Mouse (Mus musculus): ENCODE results near the gene Scaf1. TPM values are rescaled to one million over a fixed set of nuclear protein-coding genes. Genes with fewer than 3 reads are reported as not detected.

Scaf1 gene
- polyA plus RNA-seq, 1 experiment from 2014 or later = 50.6 TPM

GRCm38 (mm10) chr7:44966638-44967037 lies 49.5 kb downstream of the Scaf1 start:
- WGBS = 73% methylated on average over 15 of the region's 15 CpGs
- Histone ChIP-seq H3K36me3 (peaks cover 39% of the 10 kb centered on the region), H3K4me3 (no peak overlapping the region), H3K27me3 (ENCODE audit: low read depth, poor library complexity, severe bottlenecking) (no peaks in the 10 kb centered on the region), H3K9me3 (replicated peaks) (no peaks in the 10 kb centered on the region), H3K4me1 (peaks cover 19% of the 10 kb centered on the region), H3K27ac (no peak overlapping the region)
- no peak for DNase-seq (ENCODE audit: low spot score)

DNA sequence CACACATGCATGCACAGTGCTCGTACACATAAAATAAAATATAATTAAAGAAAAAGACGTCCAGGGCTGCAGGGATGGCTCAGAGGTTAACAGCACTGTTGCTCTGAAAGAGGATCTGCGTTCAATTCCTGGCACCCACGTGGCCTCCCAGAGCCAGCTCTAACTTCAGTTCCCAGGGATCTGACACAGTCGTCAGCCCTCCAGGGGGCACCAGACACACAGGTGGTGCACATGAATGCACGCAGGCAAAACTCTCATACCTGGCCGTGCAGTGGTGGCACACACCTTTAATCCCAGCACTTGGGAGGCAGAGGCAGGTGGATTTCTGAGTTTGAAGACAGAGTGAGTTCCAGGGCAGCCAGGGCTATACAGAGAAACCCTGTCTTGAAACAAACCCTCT lies 50.2 kb downstream of the Scaf1 start:
- Histone ChIP-seq H3K27me3 (ENCODE audit: low read depth, poor library complexity, severe bottlenecking) (no peaks in the 10 kb centered on the region), H3K4me1 (peaks cover 13% of the 10 kb centered on the region), H3K27ac (no peak overlapping the region), H3K9me3 (replicated peaks) (no peaks in the 10 kb centered on the region), H3K4me3 (no peak overlapping the region), H3K36me3 (peaks cover 46% of the 10 kb centered on the region)
- DNase-seq (ENCODE audit: low spot score) = no peak
- 85% methylated on average over 7 of the region's 7 CpGs for WGBS

DNA sequence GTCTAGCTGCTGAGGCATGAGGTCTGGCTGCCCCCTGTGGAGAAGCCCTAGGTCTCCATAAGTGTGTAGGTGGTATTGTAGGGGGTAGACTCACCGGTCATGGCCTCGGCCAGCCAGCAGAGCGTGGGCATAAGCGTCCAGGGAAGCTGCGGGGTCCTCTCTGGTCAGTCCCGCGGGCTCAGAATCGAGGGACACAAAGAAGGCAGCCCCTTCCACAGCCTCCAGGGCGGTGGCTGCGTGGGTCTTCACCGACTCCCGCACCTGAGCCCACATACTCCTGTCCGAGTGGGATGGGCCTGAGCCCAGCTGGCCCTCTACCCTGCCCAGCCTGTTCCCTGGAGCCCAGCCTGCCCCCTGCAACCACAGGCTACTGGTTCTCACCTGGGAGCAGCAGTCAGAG lies 51.2 kb downstream of the Scaf1 start:
- H3K27me3 ChIP-seq (ENCODE audit: low read depth, poor library complexity, severe bottlenecking) = no peaks in the 10 kb centered on the region
- H3K4me3 ChIP-seq = no peak overlapping the region
- no peaks in the 10 kb centered on the region for H3K9me3 ChIP-seq (replicated peaks)
- no peak for DNase-seq (ENCODE audit: low spot score)
- H3K36me3 ChIP-seq = peaks cover 51% of the 10 kb centered on the region
- WGBS = 94% methylated on average over 13 of the region's 13 CpGs
- no peak overlapping the region for H3K27ac ChIP-seq
- peaks cover 4% of the 10 kb centered on the region; the same call in 1 of the 2 replicates for H3K4me1 ChIP-seq

DNA sequence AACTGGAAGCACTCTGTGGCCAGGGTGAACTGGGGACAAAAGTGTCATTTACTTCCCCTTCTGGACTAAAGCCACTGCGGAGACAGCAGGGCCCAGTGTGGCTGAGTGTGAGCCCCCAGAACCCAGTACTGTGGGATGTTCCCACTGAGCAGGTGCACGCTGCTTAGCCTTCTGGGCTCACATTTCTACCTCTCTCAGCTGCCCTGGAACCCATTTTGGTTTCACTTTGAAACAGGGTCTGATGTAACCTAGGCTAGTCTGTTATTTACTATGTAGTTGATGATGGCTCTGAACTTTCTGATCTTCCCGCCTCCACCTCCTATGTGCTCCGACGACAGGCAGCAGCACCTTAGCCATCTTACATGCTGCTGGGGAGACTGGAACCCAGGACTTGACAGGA lies 53.3 kb downstream of the Scaf1 start:
- peaks cover 59% of the 10 kb centered on the region for H3K36me3 ChIP-seq
- no peak for DNase-seq (ENCODE audit: low spot score)
- H3K27ac ChIP-seq = no peak overlapping the region
- H3K27me3 ChIP-seq (ENCODE audit: low read depth, poor library complexity, severe bottlenecking) = no peaks in the 10 kb centered on the region
- H3K4me3 ChIP-seq = 0 out of 2 replicates have a peak overlapping the region, but pooled peaks have one; percentile 6
- 91% methylated on average over 5 of the region's 5 CpGs for WGBS
- H3K9me3 ChIP-seq (replicated peaks) = no peaks in the 10 kb centered on the region
- H3K4me1 ChIP-seq = no peaks in the 10 kb centered on the region

DNA sequence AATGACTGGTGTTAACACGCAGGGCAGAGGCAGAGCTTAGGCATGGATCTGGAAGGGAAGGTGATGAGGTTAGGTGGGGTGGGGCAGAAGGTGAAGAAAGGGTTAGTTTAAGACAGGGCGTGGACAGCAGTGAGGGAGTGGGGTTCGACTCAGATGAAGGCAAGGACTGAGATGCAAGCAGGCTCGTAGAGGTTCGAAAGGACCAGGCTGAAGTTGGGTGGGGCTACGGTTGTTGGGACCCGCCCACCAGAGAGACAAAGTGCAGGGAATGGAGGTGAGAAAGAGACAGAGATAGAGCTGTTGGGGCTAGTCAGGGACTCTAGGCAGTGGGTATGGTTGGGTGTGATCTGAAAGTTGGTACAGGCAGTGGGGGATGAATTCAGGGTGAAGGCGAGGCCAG lies 53.8 kb downstream of the Scaf1 start:
- no peak for DNase-seq (ENCODE audit: low spot score)
- 71% methylated on average over 8 of the region's 8 CpGs for WGBS
- Histone ChIP-seq H3K36me3 (peaks cover 59% of the 10 kb centered on the region), H3K4me3 (no peak overlapping the region), H3K4me1 (no peaks in the 10 kb centered on the region), H3K27me3 (ENCODE audit: low read depth, poor library complexity, severe bottlenecking) (no peaks in the 10 kb centered on the region), H3K9me3 (replicated peaks) (no peaks in the 10 kb centered on the region), H3K27ac (no peak overlapping the region)

DNA sequence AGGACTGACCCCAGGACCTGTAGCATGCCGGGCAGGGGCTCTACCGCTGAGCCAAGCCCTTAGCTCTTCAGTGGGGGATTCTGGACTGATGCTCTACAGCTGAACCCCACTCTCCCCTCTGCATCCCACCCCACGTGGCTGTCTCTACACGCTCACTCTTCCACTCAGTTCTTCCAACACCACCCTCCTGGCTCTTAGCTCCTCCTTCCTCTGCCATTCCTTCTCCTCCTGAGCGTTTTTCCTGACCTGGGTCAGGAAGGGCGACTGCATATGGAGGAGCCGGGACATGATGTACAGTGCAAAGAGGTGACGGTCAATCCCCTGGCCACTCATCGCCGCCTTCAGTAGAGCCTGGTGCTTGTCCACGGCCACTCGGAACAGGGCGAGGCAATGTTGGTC lies 55.7 kb downstream of the Scaf1 start:
- no peak for DNase-seq (ENCODE audit: low spot score)
- H3K27ac ChIP-seq = no peak overlapping the region
- 90% methylated on average over 13 of the region's 13 CpGs for WGBS
- no peaks in the 10 kb centered on the region for H3K27me3 ChIP-seq (ENCODE audit: low read depth, poor library complexity, severe bottlenecking)
- peaks cover 47% of the 10 kb centered on the region for H3K36me3 ChIP-seq
- H3K9me3 ChIP-seq (replicated peaks) = no peaks in the 10 kb centered on the region
- no peak overlapping the region for H3K4me3 ChIP-seq
- peaks cover 4% of the 10 kb centered on the region; the same call in 1 of the 2 replicates for H3K4me1 ChIP-seq

- 87% methylated on average over 10 of the region's 10 CpGs for WGBS
These were observed 56.2 kb downstream of the Scaf1 start for GRCm38 (mm10) chr7:44959874-44960511.

GRCm38 (mm10) chr7:44959281-44959680 lies 56.9 kb downstream of the Scaf1 start:
- Histone ChIP-seq H3K27me3 (ENCODE audit: low read depth, poor library complexity, severe bottlenecking) (no peaks in the 10 kb centered on the region), H3K4me1 (peaks cover 4% of the 10 kb centered on the region; the same call in 1 of the 2 replicates), H3K36me3 (peaks cover 42% of the 10 kb centered on the region), H3K9me3 (replicated peaks) (no peaks in the 10 kb centered on the region), H3K4me3 (no peak overlapping the region), H3K27ac (no peak overlapping the region)
- DNase-seq (ENCODE audit: low spot score) = no peak
- 84% methylated on average over 8 of the region's 8 CpGs for WGBS

More at GRCm38 (mm10) chr7:44959874-44960511, 56.2 kb downstream of the Scaf1 start:
- Histone ChIP-seq H3K27ac (no peak overlapping the region), H3K36me3 (peaks cover 44% of the 10 kb centered on the region), H3K27me3 (ENCODE audit: low read depth, poor library complexity, severe bottlenecking) (no peaks in the 10 kb centered on the region), H3K9me3 (replicated peaks) (no peaks in the 10 kb centered on the region), H3K4me3 (no peak overlapping the region), H3K4me1 (peaks cover 4% of the 10 kb centered on the region; the same call in 1 of the 2 replicates)
- DNase-seq (ENCODE audit: low spot score) = no peak

GRCm38 (mm10) chr7:44958208-44958607 lies 58.0 kb downstream of the Scaf1 start:
- H3K36me3 ChIP-seq = peaks cover 33% of the 10 kb centered on the region
- H3K4me1 ChIP-seq = peaks cover 4% of the 10 kb centered on the region; the same call in 1 of the 2 replicates
- WGBS = 55% methylated on average over 7 of the region's 7 CpGs
- H3K9me3 ChIP-seq (replicated peaks) = no peaks in the 10 kb centered on the region
- H3K27ac ChIP-seq = no peak overlapping the region
- no peak for DNase-seq (ENCODE audit: low spot score)
- H3K4me3 ChIP-seq = no peak overlapping the region
- H3K27me3 ChIP-seq (ENCODE audit: low read depth, poor library complexity, severe bottlenecking) = no peaks in the 10 kb centered on the region

DNA sequence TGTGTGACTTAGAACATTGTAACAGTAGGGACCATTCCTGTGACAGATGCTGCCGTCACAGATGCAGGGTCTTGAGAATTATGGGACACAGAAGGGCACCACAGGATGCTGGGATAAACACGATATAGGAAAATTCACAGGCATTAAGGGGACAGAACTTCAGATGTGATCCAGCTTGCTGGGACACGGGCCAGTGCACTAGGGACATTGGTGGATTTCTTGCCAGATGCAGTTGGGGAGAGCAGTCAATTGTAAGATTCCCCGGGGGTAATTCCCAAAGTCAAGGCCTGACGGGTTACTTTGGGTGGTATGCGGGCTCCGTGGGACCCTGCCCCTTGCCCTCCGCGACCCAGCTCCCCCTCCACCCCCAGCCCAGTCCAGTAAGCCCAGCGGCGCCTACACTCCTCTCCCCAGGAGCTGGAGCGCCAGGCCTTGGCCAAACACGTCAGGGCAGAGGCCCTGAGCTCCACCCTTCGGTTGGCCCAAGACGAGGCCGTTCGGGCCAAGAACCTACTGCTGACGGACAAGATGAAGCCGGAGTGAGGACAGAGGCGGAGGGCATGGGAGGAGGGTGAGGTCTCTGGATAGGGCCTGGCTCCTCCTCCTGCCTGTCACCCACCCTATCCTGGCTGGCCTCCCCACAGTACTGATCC lies 58.9 kb downstream of the Scaf1 start:
- Histone ChIP-seq H3K4me1 (peaks cover 13% of the 10 kb centered on the region), H3K36me3 (peaks cover 26% of the 10 kb centered on the region), H3K4me3 (no peak overlapping the region), H3K27ac (no peak overlapping the region), H3K27me3 (ENCODE audit: low read depth, poor library complexity, severe bottlenecking) (peaks cover under 1% of the 10 kb centered on the region; the same call in 1 of the 2 replicates), H3K9me3 (replicated peaks) (no peaks in the 10 kb centered on the region)
- 78% methylated on average over 20 of the region's 20 CpGs for WGBS
- DNase-seq (ENCODE audit: low spot score) = no peak

DNA sequence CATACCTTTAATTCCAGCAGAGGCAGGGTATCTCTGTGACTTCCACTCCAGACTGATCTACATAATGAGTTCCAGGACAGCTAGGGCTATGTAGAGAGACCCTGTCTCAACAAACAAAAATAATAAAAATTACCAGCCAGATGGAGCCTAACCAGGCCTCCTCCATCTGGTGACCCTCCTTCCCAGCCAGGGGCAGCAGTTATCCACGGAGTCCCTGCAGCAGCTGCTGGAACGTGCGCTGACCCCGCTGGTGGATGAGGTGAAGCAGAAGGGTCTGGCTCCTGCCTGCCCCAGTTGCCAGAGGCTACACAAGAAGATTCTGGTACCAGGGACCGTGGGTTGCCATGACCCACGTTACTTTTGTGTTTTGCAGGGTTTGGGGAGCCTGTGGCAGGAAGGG lies 59.9 kb downstream of the Scaf1 start:
- peaks cover 23% of the 10 kb centered on the region for H3K4me1 ChIP-seq
- H3K36me3 ChIP-seq = peaks cover 16% of the 10 kb centered on the region
- peak overlapping the region; percentile 22; the same call in 1 of the 2 replicates for H3K27ac ChIP-seq
- DNase-seq (ENCODE audit: low spot score) = no peak
- H3K9me3 ChIP-seq (replicated peaks) = no peaks in the 10 kb centered on the region
- H3K4me3 ChIP-seq = no peak overlapping the region
- H3K27me3 ChIP-seq (ENCODE audit: low read depth, poor library complexity, severe bottlenecking) = peaks cover 11% of the 10 kb centered on the region
- 66% methylated on average over 6 of the region's 6 CpGs for WGBS

GRCm38 (mm10) chr7:44955628-44956027 lies 60.5 kb downstream of the Scaf1 start:
- WGBS = 57% methylated on average over 5 of the region's 5 CpGs
- DNase-seq (ENCODE audit: low spot score) = no peak

DNA sequence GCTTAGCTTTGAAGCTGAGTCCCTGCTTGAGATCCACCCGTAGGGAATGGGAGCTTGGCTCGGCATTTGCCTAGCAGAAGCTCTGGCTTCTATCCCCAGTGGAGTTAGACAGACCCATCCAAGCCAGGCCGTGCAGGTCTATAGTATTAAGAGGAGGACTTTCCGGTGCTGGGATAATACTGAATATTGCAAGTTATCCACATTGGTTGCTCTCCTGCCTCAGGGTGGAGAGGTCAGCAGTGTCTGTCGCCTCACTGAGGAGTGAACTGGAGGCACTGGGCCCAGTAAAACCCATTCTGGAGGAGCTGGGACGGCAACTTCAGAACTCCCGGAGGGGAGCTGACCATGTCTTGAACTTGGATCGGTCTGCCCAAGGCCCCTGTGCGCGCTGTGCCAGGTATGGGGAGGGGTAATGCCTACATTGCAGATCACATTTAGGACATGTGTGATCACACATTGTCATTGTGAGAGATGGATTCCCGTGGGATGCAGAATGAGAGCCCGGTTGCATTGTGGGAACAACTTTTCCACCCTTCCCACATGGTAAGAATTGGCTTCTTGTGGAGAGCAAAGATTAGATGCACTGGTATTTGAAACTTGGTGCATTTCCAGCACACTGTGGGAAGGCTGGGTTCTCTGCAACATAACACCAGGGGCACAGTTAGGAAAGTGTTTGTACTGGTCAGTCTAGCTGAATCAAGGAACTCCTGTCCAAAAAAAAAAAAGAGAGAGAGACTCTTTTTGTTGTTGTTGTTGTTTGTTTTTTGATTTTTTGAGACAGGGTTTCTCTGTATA lies 61.9 kb downstream of the Scaf1 start:
- Histone ChIP-seq H3K36me3 (peaks cover 4% of the 10 kb centered on the region; the same call in 1 of the 2 replicates), H3K4me3 (no peak overlapping the region), H3K27me3 (ENCODE audit: low read depth, poor library complexity, severe bottlenecking) (peaks cover 30% of the 10 kb centered on the region), H3K9me3 (replicated peaks) (no peaks in the 10 kb centered on the region), H3K27ac (no peak overlapping the region), H3K4me1 (peaks cover 23% of the 10 kb centered on the region)
- 82% methylated on average over 12 of the region's 12 CpGs for whole genome bisulfite sequencing
- DNase-seq (ENCODE audit: low spot score) = no peak

More at GRCm38 (mm10) chr7:44955628-44956027, 60.5 kb downstream of the Scaf1 start:
- no peak overlapping the region for H3K27ac ChIP-seq
- H3K27me3 ChIP-seq (ENCODE audit: low read depth, poor library complexity, severe bottlenecking) = peaks cover 18% of the 10 kb centered on the region
- peaks cover 10% of the 10 kb centered on the region for H3K36me3 ChIP-seq
- no peak overlapping the region for H3K4me3 ChIP-seq
- H3K9me3 ChIP-seq (replicated peaks) = no peaks in the 10 kb centered on the region
- H3K4me1 ChIP-seq = peaks cover 23% of the 10 kb centered on the region
